Mouse (Mus musculus) embryonic facial prominence, embryonic 14.5 days (tissue): ENCODE measurements at regions not wholly inside any gene's neighbourhood (a gene's known extent, or its start where the extent isn't known, plus 50 kb on each side); places are given as distances from the start of the nearest gene placed in this dataset.
"Not testable (repeated sequence)": the region's sequence is repeated elsewhere in the genome, so short reads cannot be mapped to it uniquely, and the experiment has no call there.

ENCODE experiments used
- ATAC-seq: fragments of 200-750 bp; cut with Nextera tagmentation; 2 replicates; pipeline ENCODE4 v1.8.0; 2017; ENCODE audit warnings: low read depth, moderate number of reproducible peaks, moderate TSS enrichment
- DNase-seq: peaks from one replicate; pipeline ENCODE4 v3.0.0-alpha.2; 2015; ENCODE audit warnings: low spot score
- H3K27ac ChIP-seq: fragments of 300-500 bp; sonication (generic); replicated peaks from 2 replicates; pipeline ENCODE4 v1.5.1; 2014; ENCODE audit warnings: low read depth, mild to moderate bottlenecking, low read length, moderate library complexity
- H3K27me3 ChIP-seq: fragments of 300-500 bp; sonication (generic); replicated peaks from 2 replicates; pipeline ENCODE4 v1.6.1; 2014; ENCODE audit warnings: low read length; ENCODE audit not compliant: control insufficient read depth, insufficient read depth
- H3K36me3 ChIP-seq: fragments of 300-500 bp; sonication (generic); 2 replicates; pipeline ENCODE4 v1.6.1; 2014; ENCODE audit warnings: low read length, mixed read lengths; ENCODE audit not compliant: control insufficient read depth, insufficient read depth
- H3K4me1 ChIP-seq: fragments of 300-500 bp; sonication (generic); 2 replicates; pipeline ENCODE4 v1.6.1; 2014; ENCODE audit warnings: antibody characterized with exemption, low read length; ENCODE audit not compliant: control insufficient read depth, insufficient read depth
- H3K4me2 ChIP-seq: fragments of 300-500 bp; sonication (generic); 2 replicates; pipeline ENCODE4 v1.6.1; 2014; ENCODE audit warnings: low read depth, mild to moderate bottlenecking, low read length, moderate library complexity, mixed read lengths
- H3K4me3 ChIP-seq: fragments of 300-500 bp; sonication (generic); 2 replicates; pipeline ENCODE4 v1.5.1; 2014; ENCODE audit warnings: low read depth, mild to moderate bottlenecking, low read length
- H3K9ac ChIP-seq: fragments of 300-500 bp; sonication (generic); 2 replicates; pipeline ENCODE4 v1.6.1; 2014; ENCODE audit warnings: low read depth, mild to moderate bottlenecking, low read length, moderate library complexity, mixed read lengths
- H3K9me3 ChIP-seq: fragments of 300-500 bp; sonication (generic); 2 replicates; pipeline ENCODE4 v1.6.1; 2016; ENCODE audit warnings: low read length; ENCODE audit not compliant: control insufficient read depth
- WGBS: fragments of 180-500 bp; shearing (Covaris S2); extraction: QIAGEN DNeasy Blood & Tissue Kit; methylation state at CpG from one replicate; pipeline ENCODE4 v1.1.7; 2014; 5-methylcytosine and 5-hydroxymethylcytosine counted together

- H3K4me3 ChIP-seq, DNase-seq, H3K4me1 ChIP-seq, H3K9ac ChIP-seq, H3K27ac ChIP-seq, ATAC-seq, H3K9me3 ChIP-seq, H3K36me3 ChIP-seq, H3K27me3 ChIP-seq, H3K4me2 ChIP-seq: not testable (repeated sequence)
- WGBS = 90% methylated on average over 11 of the region's 11 CpGs
Observed at GRCm38 (mm10) chr14:27562564-27562963, 54.3 kb upstream of the Ccdc66 start.

GRCm38 (mm10) chr14:27561974-27562373, 53.7 kb upstream of the Ccdc66 start:
- not testable (repeated sequence) for H3K36me3 ChIP-seq, H3K4me2 ChIP-seq, ATAC-seq, H3K4me3 ChIP-seq, H3K4me1 ChIP-seq, H3K9me3 ChIP-seq, H3K27me3 ChIP-seq, H3K9ac ChIP-seq, H3K27ac ChIP-seq, DNase-seq
- WGBS = 87% methylated on average over 9 of the region's 9 CpGs

GRCm38 (mm10) chr14:27560434-27560833, 52.2 kb upstream of the Ccdc66 start:
- WGBS = 44% methylated on average over 4 of the region's 4 CpGs
- Histone ChIP-seq H3K4me1 (no peaks in the 10 kb centered on the region), H3K27ac (no peak overlapping the region), H3K4me2 (no peak overlapping the region), H3K36me3 (no peaks in the 10 kb centered on the region), H3K4me3 (no peak overlapping the region), H3K9me3 (no peaks in the 10 kb centered on the region), H3K27me3 (no peaks in the 10 kb centered on the region), H3K9ac (no peak overlapping the region)
- peak; percentile 74 for DNase-seq
- ATAC-seq = no peak

GRCm38 (mm10) chr14:27558794-27559491, 50.7 kb upstream of the Ccdc66 start:
- Histone ChIP-seq H3K27me3 (no peaks in the 10 kb centered on the region), H3K9ac (no peak overlapping the region), H3K27ac (no peak overlapping the region), H3K4me2 (no peak overlapping the region), H3K4me1 (no peaks in the 10 kb centered on the region), H3K9me3 (no peaks in the 10 kb centered on the region), H3K36me3 (no peaks in the 10 kb centered on the region), H3K4me3 (no peak overlapping the region)
- ATAC-seq (no peak), DNase-seq (no peak)
- WGBS = 48% methylated on average over 3 of the region's 3 CpGs
